Mouse (Mus musculus) embryonic fibroblast, embryonic 13.5 days (primary cell): ENCODE measurements around the gene Mllt6.

Experiments
- CTCF ChIP-seq: IDR thresholded peaks from 2 replicates; pipeline ENCODE4 v1.5.1; 2011; ENCODE audit warnings: mild to moderate bottlenecking, control low read depth, low read length, moderate library complexity, borderline replicate concordance; ENCODE audit not compliant: insufficient read depth
- POLR2A ChIP-seq: IDR thresholded peaks from 2 replicates; pipeline ENCODE4 v1.6.1; 2011; ENCODE audit warnings: low read depth, mild to moderate bottlenecking, control low read depth, low read length, moderate library complexity

DNA sequence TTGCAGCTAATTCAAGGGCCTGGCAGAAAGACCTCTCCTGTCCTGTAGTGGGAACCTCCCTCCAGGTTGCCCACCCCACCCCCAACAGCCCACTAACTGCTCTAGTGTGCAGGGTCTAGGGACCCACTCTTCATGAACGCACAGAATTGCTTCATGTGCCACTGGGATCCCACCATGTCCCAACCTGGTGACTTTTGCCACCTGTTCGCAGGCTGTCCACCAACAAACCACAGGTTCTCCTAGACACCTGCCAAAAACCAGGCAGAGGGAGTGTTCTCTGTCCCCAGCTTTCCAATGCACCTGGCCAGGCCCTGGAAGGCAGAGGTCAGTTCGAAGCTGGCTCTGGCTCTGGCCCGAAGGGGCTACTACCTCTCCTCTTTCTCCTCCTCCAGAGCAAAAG, 31.2 kb downstream of the Mllt6 start:
- TF ChIP-seq CTCF (no peak), POLR2A (no peak)
